ENCODE assay signal across 18 mouse cellular contexts in the genomic region with DNA sequence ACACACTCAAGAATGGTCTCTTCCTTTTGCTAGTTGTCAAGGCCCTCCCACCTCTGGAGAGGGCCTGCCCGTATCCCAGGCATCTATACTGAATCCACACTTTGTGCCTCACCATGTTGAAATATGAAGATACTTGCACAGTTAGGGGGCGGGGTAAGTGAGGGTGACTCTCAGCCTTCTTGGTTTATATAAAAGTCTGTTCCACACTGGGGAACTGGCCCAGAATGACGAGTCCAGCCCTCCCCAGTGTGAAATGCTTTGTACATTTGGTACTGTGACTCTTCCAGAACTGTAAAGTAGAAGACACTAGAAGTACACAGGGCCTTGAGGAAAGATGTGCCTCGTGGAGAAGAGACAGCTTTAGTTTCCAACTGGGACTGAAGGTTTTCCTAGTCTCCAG.
DNase-seq lines count a peak whose midpoint lies in the region; ATAC-seq lines count a peak whose summit lies in the region.
"Had no signal": no experiment of that assay in that cellular context is flagged by ENCODE, and none has a peak within 500 bp of the region (broad histone marks: within the 10 kb centered on the region; RNA-seq: fewer than 3 reads in every experiment).

No protein-coding gene starts in this region.

- intact Hi-C loops in left cerebral cortex, postnatal 14 days (cut with DNase I), result loop anchor here (10.0 kb wide), 1 partner anchor 470 kb away; no protein-coding TSS in a partner anchor
- intact Hi-C loops in left cerebral cortex, postnatal 10 days (cut with DNase I), result no loop called here

- no peak for DNase-seq in frontal cortex, postnatal 14 days (ENCODE audit: low spot score in 2 of 2)
- peak; percentile 26 to 60 for DNase-seq in left cerebral cortex, postnatal 14 days (ENCODE audit: low spot score in 2 of 2)
- DNase-seq in left cerebral cortex, postnatal 10 days (ENCODE audit: extremely low spot score in 1 of 2, low spot score in 2 of 2), result no peak
- peak; percentile 69 for DNase-seq in brain, adult 2 months (ENCODE audit: low read depth, low spot score)
- DNase-seq in telencephalon, adult 2 months (ENCODE audit: low read depth, low spot score), result peak; percentile 56
- no peak for DNase-seq in kidney, adult 11 months
- DNase-seq: adrenal gland, adult 8-10 months; adrenal gland, postnatal 36 days; B cell, adult 2 months; cerebellum, adult 11-12 months; cerebellum, adult 9-10 months; cerebellum, postnatal 25 days; heart, adult 18-20 months; heart, postnatal 10 days had no signal

- peak; percentile 78 for ATAC-seq in frontal cortex, adult (ENCODE audit: low TSS enrichment)
- ATAC-seq: CD4-positive, CD25-positive, alpha-beta regulatory T cell, adult 4 months; forebrain, embryonic 15.5 days; hindbrain, postnatal 0 days had no signal

Comparison
In these comparisons a context has a peak if more than half of its experiments do, and no peak if none do; other contexts are left out.
1. DNase-seq: peak in left cerebral cortex, postnatal 14 days (2 of 2), brain, adult 2 months (single experiment) and telencephalon, adult 2 months (single experiment); none in frontal cortex, postnatal 14 days (0 of 2), left cerebral cortex, postnatal 10 days (0 of 2) and kidney, adult 11 months (single experiment).